Mouse (Mus musculus): Measurements from ENCODE around the gene Etnk2.

The Etnk2 gene

GRCm38 (mm10) chr1:133383157-133383783, 19.9 kb downstream of the Etnk2 start:
- DNase-seq, result no peak

GRCm38 (mm10) chr1:133385506-133385905, 22.1 kb downstream of the Etnk2 start:
- DNase-seq, result peak; percentile 94

- DNase-seq, result no peak
These were observed 22.8 kb downstream of the Etnk2 start for GRCm38 (mm10) chr1:133386209-133386608.

- DNase-seq, result no peak
These were observed 24.3 kb downstream of the Etnk2 start for GRCm38 (mm10) chr1:133387539-133388268.

- DNase-seq, result no peak
These were observed 31.3 kb downstream of the Etnk2 start for GRCm38 (mm10) chr1:133394702-133395101.

GRCm38 (mm10) chr1:133396693-133397092, 33.3 kb downstream of the Etnk2 start:
- no peak for DNase-seq

- no peak for DNase-seq
These were observed 33.7 kb downstream of the Etnk2 start for GRCm38 (mm10) chr1:133397094-133397482.

GRCm38 (mm10) chr1:133397483-133398237, 34.3 kb downstream of the Etnk2 start:
- DNase-seq, result peak; percentile 38

GRCm38 (mm10) chr1:133400014-133400725, 36.8 kb downstream of the Etnk2 start:
- peak; percentile 43 for DNase-seq

GRCm38 (mm10) chr1:133404005-133404404, 40.6 kb downstream of the Etnk2 start:
- DNase-seq, result no peak

GRCm38 (mm10) chr1:133406614-133407013, 43.2 kb downstream of the Etnk2 start:
- DNase-seq, result peak; percentile 48

- no peak for DNase-seq
These were observed 44.1 kb downstream of the Etnk2 start for GRCm38 (mm10) chr1:133407436-133407835.

- DNase-seq, result no peak
These were observed 44.9 kb downstream of the Etnk2 start for GRCm38 (mm10) chr1:133408321-133408720.

GRCm38 (mm10) chr1:133408880-133409516, 45.6 kb downstream of the Etnk2 start:
- DNase-seq, result no peak

GRCm38 (mm10) chr1:133409786-133410185, 46.4 kb downstream of the Etnk2 start:
- DNase-seq, result no peak

- no peak for DNase-seq
These were observed 48.3 kb downstream of the Etnk2 start for GRCm38 (mm10) chr1:133411506-133412147.

GRCm38 (mm10) chr1:133412941-133413340, 49.6 kb downstream of the Etnk2 start:
- DNase-seq, result no peak

- peak; percentile 5 for DNase-seq
These were observed 51.7 kb downstream of the Etnk2 start for GRCm38 (mm10) chr1:133415086-133415485.

- DNase-seq, result no peak
These were observed 52.1 kb downstream of the Etnk2 start for GRCm38 (mm10) chr1:133415505-133415904.

- DNase-seq, result peak; percentile 6
These were observed 53.1 kb downstream of the Etnk2 start for GRCm38 (mm10) chr1:133416472-133416871.

- DNase-seq, result no peak
These were observed 53.7 kb downstream of the Etnk2 start for GRCm38 (mm10) chr1:133417113-133417512.

- no peak for DNase-seq
These were observed 54.2 kb downstream of the Etnk2 start for GRCm38 (mm10) chr1:133417539-133417938.
